Mouse (Mus musculus) liver, adult (tissue): ENCODE data around the gene Jag2.
A peak's percentile ranks its signal among the peaks of the same experiment; 100 is the strongest.

ENCODE experiments used
- GATA4 ChIP-seq: IDR thresholded peaks from 2 replicates; pipeline ENCODE4 v1.6.1; 2014; ENCODE audit warnings: mild to moderate bottlenecking, low read length; ENCODE audit not compliant: insufficient replicate concordance

Jag2 gene

GRCm38 (mm10) chr12:112950040-112950760 is 20.6 kb upstream of the Jag2 start:
- peak; percentile 86; the same call in 1 of the 2 replicates for TF ChIP-seq GATA4

GRCm38 (mm10) chr12:112947307-112947706 is 17.7 kb upstream of the Jag2 start:
- TF ChIP-seq GATA4: no peak

DNA sequence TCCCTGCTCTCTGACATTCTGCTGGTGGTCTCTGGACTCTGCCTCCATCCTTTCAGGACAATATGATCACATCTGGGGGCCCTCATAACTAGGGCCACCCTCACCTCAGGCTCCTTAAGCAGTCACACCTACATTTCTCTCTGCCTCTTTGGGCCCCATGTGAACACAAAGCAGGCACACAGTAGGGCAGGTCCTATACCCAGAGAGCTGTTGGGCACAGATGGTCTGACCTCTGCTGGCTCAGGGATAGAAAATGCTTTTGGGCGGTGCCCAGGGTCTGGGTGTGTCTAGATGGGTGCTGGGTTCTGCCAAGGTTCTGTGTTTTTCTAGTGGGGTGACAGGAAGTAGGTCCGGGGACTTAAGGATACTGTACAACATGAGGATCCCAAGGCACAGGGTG is 14.1 kb upstream of the Jag2 start:
- no peak for TF ChIP-seq GATA4

DNA sequence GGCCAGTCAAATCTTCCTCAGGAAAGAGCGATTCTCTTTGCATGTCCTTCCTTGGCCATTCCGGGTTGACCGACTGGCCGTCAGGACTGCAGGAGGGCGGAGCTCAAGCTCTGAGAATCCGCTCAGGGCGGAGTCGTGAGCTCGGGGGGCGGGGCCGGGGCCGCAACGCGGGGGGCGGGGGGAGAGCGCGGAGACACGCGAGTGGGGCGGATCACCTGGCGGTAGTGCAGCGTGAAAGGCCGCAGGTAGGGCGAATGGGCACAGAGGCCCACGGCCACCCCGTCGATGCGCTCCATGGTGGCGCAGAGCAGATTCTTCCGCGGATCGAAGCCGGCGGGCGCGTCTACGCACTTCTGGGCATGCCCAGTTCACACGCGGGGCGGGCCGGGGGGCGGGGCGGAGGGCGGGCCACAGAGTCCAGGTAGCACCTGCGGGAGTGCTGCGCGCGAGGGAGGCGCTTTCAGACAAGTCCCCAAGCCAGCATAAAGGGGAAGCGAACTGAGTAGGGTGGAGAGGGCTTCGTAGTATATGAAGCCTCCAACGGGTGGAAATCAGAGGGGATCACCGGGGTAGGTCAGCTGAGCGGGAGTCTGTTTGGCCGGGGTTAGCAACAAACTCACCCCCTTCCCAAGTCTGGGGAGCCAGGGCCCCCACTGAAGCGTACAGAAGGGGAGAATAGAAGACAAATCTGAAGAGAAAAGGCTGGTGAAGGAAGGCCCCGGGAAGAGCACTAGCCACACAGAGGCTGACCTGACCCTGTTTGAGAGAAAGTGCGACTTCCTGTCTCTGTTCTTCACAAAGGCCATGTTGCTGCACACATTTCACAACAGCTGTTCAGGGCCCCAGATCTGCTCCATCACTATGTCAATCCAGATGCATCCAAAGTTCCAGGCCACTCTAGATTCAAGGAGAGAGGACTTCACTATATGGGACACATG is 12.5 kb upstream of the Jag2 start, which contains the start of gene Nudt14:
TSS of gene Nudt14 (minus strand) at position 349 of the 938 bp plus-strand sequence.
- TF ChIP-seq GATA4: no peak

DNA sequence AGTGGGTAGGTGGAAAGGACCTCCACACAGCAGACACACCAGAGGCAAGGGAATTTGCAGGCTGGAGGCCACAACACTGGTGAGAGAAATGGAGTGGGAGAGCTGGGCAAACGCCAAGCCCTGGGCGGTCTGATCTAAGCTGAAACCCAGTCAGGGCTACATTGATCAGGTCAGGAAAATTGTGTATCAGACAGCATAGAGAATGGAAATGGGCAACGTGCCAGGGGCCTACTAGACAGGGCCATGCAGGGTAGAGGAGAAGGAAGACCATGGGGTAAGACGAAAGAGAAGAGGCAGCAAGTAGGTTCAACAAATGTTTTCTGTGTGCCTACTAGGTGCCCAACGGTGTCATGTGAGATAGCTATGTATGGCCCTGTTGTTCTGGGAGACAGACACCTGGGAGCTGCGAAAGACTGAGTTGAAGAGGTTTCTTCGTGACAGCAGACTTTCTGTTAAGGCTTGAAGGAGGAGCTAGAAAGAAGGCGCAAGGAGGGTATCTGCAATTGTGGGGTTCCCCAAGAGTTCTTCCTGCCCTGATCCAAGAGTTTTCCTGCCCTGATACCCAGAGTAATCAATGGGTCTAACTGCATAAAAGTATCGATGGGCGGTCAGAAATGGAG is 11.7 kb upstream of the Jag2 start:
- no peak for TF ChIP-seq GATA4

DNA sequence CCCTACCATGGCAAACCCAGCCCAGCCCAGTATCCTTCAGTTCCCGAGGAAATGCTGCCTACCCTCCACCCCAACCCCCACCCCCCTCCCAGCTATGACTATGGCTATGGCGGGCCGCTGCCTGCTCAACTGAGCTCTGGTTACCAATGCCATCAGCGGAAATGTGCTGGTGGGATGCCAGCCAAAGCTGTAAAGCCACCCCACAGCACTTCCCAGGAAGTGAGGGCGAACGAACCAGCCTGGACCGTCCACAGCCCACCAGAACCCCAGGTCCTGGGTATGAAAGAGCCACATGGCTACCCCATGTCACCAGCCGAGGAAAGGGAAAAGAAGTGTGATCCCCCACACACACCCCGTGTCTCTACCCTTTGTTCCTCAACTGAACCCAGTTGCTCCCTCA is 11.1 kb upstream of the Jag2 start:
- no peak for TF ChIP-seq GATA4

GRCm38 (mm10) chr12:112940238-112940637 is 10.7 kb upstream of the Jag2 start:
- no peak for TF ChIP-seq GATA4

GRCm38 (mm10) chr12:112938873-112939565 is 9.4 kb upstream of the Jag2 start:
- TF ChIP-seq GATA4: no peak

DNA sequence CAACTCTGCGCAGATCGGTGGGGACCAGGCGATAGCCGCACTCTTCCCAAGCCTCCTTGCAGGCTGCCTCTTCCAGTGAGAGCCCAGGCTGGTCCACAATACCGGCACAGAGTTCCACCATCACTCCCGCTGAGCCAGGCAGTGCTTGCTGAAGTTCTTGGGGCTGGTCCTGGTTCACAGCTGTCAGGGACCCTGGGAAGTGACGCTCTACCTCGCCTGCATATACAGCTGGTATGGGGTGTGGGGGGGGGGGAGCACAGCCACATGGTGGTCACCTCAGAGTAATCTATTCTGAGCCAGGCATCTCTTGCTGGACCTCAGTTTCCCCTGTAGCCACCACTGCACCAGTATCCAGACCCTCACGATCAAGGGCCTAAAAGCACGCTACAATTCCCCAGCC is 8.8 kb upstream of the Jag2 start:
- TF ChIP-seq GATA4: no peak

DNA sequence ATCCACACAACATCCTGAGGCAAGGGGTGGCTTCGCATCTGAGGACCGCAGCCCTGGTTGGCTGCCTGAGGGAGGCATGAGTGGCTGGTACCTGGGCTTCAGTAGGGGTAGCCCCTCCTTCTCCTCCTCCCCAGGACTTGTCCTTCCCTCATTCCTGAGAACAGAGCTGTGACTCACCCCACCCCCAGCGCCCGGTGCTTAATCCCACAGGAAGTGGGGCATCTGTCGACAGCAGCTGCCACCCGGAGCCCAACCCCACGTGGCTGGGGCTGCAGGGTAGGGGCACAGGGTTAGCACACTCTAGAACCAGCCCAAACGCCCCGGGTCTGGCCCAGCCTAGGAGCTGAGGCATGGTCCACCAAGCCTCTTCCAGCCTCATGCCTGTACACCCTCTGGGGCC is 8.3 kb upstream of the Jag2 start:
- TF ChIP-seq GATA4: no peak

DNA sequence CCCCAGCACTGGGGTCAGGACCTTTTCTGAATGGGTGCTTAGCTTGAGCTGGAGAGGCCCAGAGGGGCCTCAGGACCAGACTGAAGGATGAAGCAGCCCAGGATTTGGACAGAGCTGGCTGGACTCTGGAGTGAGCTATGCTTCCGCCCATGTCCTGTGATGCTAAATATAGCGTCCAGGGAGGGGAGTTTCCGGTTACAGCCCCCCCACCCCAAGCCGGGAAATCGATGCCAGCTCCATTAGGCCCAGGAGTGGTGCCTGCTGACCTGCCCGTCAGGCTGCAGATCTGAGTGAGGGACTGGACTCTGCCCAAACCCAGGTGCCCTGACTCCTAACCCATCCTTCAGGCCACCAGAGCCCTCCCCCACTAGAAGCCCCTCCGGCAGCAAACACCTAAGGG is 3.1 kb upstream of the Jag2 start:
- TF ChIP-seq GATA4: no peak

- TF ChIP-seq GATA4: no peak
Observed at GRCm38 (mm10) chr12:112928401-112929241, 955 bp downstream of the Jag2 start.

DNA sequence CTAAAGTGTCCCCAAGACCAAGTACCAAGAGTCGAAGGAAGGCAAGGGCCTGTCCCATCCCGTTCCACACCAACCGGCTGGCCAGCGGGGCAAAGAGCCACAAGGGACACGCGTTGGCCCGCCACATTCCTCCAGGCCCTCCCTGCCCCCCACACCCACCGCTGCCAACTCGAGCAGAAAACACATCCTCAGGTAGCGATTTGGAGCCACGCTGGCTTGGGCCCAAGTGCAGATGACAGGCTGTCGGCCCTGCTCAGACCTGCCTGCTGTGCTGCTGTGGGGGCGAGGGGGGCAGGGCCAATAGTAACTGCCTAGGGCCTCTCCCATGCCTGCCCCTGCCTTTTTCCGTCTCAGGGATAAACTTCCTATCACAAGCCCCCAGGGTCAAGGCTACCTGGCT is 2.3 kb downstream of the Jag2 start:
- TF ChIP-seq GATA4: no peak

GRCm38 (mm10) chr12:112925950-112926349 is 3.6 kb downstream of the Jag2 start:
- TF ChIP-seq GATA4: no peak
